Mouse (Mus musculus): ENCODE results near the gene Sez6l.
A peak's percentile ranks its signal among the peaks of the same experiment; 100 is the strongest.

Sez6l gene

DNA sequence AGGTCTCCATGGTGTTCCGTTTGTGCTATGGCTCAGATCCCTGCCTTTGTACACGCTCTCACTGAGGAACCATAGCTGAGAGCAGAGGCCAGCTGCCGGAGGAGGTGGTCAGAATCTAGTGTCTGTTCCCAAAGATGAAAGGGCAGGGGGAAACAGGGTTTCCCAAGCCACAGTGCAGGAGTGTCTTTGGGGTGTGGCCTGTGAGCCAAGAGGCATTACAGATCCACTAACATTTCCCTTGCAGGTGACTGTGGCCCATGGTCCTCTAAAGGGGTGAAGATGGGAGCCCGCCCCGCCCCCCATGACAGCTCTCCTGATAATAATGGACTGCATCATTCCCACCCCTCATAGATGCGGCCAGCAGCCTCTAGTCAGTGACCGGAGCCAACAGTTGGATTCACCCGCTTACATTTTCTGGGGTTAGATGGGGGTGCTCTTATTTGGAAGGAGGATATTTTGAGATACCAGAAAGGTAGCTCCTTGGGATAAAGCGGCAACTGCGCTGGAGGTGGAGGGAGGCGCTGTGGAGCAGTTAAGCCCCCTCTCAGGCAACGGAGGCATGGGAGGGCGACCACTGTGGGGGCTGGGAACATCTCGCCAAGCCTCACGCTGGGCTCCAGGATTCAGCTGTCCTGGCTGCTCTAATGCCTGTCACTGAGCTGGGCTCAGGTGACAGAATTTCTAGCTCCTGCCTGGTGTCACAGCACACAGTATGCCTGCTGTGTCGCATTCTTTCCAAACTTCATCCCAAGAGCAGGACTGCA is 43.5 kb downstream of the Sez6l start:
- no peak for DNase-seq (ENCODE audit: low spot score in 2 of 2)

- no peak for DNase-seq (ENCODE audit: low spot score in 2 of 2)
Observed at GRCm38 (mm10) chr5:112532894-112533293, 44.1 kb downstream of the Sez6l start.

- DNase-seq (ENCODE audit: low spot score in 2 of 2) = peak; percentile 16 to 40
Observed at GRCm38 (mm10) chr5:112532210-112532609, 44.8 kb downstream of the Sez6l start.

DNA sequence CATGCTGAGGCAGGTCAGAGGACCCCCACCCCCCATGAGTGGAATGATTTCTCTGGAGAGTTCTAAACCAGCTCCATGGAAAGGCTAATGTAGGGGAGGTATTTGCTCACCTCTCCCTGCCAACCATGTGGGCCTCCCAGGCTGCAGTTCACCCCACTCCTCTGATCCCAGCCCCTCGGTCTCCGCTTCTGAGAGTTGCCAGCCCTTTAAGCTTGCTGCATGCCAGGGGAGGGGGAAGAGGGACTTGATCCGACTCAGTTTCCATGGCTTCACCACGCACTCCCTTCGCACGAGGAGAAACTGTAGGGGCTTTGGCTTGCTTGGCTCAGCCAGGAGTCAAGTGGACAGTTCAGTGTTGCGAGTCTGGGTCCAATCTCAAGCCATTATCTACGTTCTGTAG is 45.9 kb downstream of the Sez6l start:
- no peak for DNase-seq (ENCODE audit: low spot score in 2 of 2)

DNA sequence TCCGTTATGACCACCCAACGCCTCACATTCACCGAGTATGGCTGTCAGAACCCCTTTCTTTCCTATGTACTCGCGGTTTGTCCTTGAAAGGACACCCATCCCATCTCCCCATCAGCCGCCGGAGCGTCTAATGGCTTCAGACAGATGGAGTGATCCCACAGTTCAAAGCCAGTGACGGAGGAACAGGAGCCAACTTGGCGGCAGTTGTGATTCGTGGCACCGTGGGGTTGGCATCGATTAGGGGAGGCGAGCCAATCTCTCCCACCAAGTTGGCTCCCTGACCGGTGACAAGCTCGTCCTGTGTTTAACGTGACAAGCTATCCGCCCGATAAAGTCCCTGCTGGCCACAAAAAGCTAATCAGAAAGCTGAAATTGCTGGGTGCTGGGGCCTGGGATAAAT is 50.0 kb downstream of the Sez6l start:
- DNase-seq (ENCODE audit: low spot score in 2 of 2) = no peak

DNA sequence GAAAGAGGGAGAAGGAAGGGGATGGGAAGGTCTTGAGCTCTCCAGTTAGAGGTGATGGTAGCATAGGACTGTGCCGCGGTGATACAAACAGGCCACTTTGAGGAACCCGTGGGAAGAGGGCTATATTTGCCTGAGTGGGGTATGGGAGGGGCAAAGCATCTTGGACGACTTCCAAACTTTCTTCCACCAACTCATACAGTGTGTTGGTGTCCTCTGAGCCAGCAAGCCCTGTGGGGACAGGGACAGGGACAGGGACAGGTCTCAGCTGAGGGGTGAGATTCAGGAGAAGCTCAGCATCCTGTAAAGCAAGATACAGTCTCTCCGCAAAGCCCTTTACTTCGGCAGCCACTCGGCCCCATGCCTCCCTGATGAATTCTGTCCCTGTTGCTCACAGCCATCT is 50.5 kb downstream of the Sez6l start:
- DNase-seq (ENCODE audit: low spot score in 2 of 2) = no peak

GRCm38 (mm10) chr5:112525980-112526379 is 51.0 kb downstream of the Sez6l start:
- DNase-seq (ENCODE audit: low spot score in 2 of 2) = no peak

DNA sequence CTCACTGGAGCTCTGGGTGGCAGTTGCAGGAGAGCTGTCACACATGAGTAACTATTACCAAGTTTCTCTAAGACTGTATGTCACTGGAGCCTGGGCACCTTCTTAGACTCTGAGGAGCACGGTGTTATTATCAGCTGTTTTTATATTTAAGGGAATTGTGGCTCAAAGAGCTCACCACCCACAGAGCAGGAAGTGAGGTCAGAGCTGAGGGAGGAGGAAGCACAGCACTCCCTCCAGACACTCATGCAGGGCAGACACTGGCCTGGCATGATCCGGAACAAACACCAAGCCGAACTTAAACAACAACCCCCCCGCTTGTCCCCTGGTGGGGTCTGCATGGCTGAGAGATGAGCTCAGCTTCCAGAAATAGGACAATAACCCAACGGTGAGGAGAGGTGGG is 51.7 kb downstream of the Sez6l start:
- DNase-seq (ENCODE audit: low spot score in 2 of 2) = no peak

DNA sequence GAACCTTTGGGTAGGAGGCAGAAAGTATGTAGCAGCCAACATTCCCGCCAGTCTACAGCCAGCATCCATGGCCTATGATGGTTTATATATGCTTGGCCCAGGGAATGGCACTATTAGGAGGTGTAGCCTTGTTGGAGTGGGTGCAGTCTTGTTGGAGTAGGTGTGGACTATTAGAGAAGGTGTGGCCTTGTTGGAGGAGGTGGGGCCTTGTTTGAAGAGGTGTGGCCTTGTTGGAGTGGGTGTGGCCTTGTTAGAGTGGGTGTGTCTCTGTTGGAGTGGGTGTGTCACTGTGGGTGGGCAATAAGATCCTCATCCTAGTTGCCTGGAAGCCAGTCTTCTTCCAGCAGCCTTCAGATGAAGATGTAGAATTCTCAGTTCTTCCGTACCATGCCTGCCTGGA is 53.2 kb downstream of the Sez6l start:
- no peak for DNase-seq (ENCODE audit: low spot score in 2 of 2)

DNA sequence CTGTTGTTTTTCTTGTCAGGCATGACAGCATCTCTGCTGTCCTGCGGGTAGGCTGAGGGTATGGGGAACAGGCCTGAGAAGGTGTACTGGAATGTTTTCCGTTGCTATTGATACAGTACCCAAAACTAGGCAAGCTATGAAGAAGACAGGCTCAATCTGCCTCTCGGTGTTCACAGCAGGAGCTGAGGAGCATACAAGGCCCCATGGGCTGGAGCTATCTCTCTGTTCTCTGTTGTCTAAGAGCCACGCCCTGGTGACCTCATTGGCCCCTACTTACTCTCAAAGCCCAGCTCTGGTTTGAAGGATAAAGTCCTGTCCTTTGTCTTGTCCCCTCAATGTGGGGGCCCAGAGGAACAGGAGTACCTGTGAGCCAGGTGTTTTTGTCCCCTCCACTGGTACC is 53.7 kb downstream of the Sez6l start:
- no peak for DNase-seq (ENCODE audit: low spot score in 2 of 2)

DNA sequence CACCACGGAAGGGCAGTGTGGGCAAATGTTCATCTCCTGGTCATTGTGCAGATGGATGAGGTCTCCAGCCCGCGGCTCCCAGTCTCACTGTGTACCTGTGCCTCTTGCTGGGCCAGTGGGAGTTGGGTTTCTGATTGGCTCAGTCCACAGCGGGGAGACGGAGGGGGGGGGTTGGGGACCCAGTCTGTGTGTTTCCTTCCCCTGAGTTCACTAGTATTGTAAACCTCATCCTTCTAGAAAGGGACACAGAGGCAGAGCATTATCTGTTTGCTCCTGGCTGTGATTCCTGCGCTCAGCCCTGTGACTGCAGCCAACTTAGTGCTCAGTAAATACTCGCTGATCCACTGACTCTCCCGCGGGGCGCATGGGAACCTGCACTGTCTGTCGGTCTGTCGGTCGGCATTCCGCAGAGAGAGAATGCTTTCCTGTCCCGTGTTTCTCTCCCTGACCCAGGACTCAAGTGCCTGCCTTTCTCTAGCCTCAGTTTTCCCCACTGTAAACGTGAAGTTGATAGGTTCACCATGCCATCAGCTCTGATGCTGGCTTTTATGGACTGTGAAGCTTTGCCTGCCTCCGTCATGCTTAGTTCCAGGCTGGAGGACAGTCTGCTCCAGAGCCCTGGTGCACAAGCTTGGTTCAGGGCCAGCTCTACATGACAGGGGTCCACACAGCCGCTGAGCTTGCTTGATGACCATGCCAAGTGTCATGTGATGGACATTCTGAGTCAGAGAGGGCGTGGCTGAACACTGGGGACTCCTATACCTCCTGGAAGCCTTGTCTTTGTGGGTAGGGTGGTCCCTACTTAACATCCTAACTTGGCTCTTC is 55.1 kb downstream of the Sez6l start:
- DNase-seq (ENCODE audit: low spot score in 2 of 2) = no peak

- no peak for DNase-seq (ENCODE audit: low spot score in 2 of 2)
Observed at GRCm38 (mm10) chr5:112520826-112521702, 55.9 kb downstream of the Sez6l start.

- no peak for DNase-seq (ENCODE audit: low spot score in 2 of 2)
Observed at GRCm38 (mm10) chr5:112518773-112519172, 58.2 kb downstream of the Sez6l start.

- no peak for DNase-seq (ENCODE audit: low spot score in 2 of 2)
Observed at GRCm38 (mm10) chr5:112517454-112517853, 59.5 kb downstream of the Sez6l start.

DNA sequence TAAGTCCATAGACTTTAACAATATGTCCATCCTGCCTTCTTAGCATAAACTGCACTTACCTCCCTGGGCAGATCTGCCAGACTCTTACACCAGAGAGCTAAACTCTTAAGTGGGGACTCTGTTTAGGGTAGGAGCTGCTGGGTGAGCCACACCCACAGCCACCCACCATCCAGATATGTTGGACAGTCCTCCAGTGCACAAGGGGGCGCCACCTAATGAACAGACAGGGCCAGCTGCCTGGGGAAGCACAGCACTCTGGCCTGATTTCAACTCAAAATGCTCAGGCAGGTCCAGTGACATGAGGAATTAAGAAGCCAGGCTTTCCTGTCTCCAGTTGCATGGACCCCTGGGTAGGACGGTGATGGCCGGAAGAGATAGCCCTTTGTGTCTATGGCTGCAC is 60.5 kb downstream of the Sez6l start:
- no peak for DNase-seq (ENCODE audit: low spot score in 2 of 2)

- no peak for DNase-seq (ENCODE audit: low spot score in 2 of 2)
Observed at GRCm38 (mm10) chr5:112510351-112510750, 66.6 kb downstream of the Sez6l start.

GRCm38 (mm10) chr5:112509916-112510315 is 67.1 kb downstream of the Sez6l start:
- no peak for DNase-seq (ENCODE audit: low spot score in 2 of 2)

GRCm38 (mm10) chr5:112505595-112505994 is 71.4 kb downstream of the Sez6l start:
- no peak for DNase-seq (ENCODE audit: low spot score in 2 of 2)

DNA sequence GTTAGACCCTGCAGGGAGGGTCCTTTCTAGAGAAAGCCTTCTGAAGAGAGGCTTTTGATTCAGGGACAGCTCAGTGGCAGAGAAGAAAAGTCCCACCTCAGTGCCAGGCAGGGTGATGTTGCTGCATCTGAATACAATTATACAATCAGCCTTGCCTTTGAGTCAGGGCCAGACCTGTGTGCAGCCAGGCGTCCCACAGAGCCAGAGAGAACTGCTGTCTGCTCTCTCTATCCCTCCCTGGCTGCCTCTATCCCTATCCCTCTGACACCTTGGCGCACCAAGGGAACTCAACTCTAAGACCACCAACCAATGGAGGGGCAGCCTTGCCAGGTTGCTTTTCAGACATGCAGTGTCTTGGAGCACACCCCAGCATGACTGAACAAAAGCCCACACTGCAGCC is 75.6 kb downstream of the Sez6l start:
- DNase-seq (ENCODE audit: low spot score in 2 of 2) = no peak

GRCm38 (mm10) chr5:112499918-112500682 is 76.9 kb downstream of the Sez6l start:
- no peak for DNase-seq (ENCODE audit: low spot score in 2 of 2)
